ENCODE assay signal across 8 mouse cellular contexts in genomic region chr5:125150951-125151564, GRCm38 (mm10). TPM values are rescaled to one million over a fixed set of nuclear protein-coding genes. Genes with fewer than 3 reads are reported as not detected.
DNase-seq lines count a peak whose midpoint lies in the region; ATAC-seq and TF ChIP-seq lines count a peak whose summit lies in the region.

No protein-coding gene starts in this region.

- H3K4me3 ChIP-seq in hindbrain, embryonic 14.5 days (replicated peaks; ENCODE audit: low read length) = no peak overlapping the region
- H3K4me3 ChIP-seq in thymus, adult 2 months (ENCODE audit: control insufficient read depth, insufficient read depth, low read length) = no peak overlapping the region

- 17% methylated on average over 10 of the region's 10 CpGs for WGBS in hindbrain, embryonic 14.5 days
- 85% methylated on average over 10 of the region's 10 CpGs for WGBS in thymus, adult 2 months

- TF ChIP-seq POLR2A in thymus, adult 2 months (IDR thresholded peaks at IDR 0.05; ENCODE audit: control insufficient read depth, extremely low read depth, insufficient read depth, low read length, poor library complexity) = no peak

- peak; percentile 26 for ATAC-seq in hindbrain, embryonic 14.5 days (ENCODE audit: low FRiP score)
- no peak for ATAC-seq in inflammation-experienced regulatory T-cells, adult 6 months

- peak overlapping the region; percentile 16 for H3K4me2 ChIP-seq in hindbrain, embryonic 14.5 days (replicated peaks)

- peak overlapping the region; percentile 41 for H3K9ac ChIP-seq in hindbrain, embryonic 14.5 days

- H3K27me3 ChIP-seq in hindbrain, embryonic 14.5 days (ENCODE audit: control insufficient read depth, insufficient read depth, low read length) = no peaks in the 10 kb centered on the region
- no peaks in the 10 kb centered on the region for H3K27me3 ChIP-seq in thymus, adult 2 months (ENCODE audit: control insufficient read depth, insufficient read depth, low read length)

- peak overlapping the region; percentile 91 for H3K27ac ChIP-seq in hindbrain, embryonic 14.5 days
- no peak overlapping the region for H3K27ac ChIP-seq in thymus, adult 2 months (ENCODE audit: control insufficient read depth, insufficient read depth, low read length)

- intact Hi-C loops in gastrocnemius, postnatal 14 days (cut with DNase I; ENCODE audit: low total_unique reads) = no loop called here
- intact Hi-C loops in gastrocnemius, postnatal 36 days (cut with DNase I) = no loop called here

- peaks cover 87% of the 10 kb centered on the region for H3K4me1 ChIP-seq in hindbrain, embryonic 14.5 days (replicated peaks; ENCODE audit: control insufficient read depth, insufficient read depth, low read length)
- H3K4me1 ChIP-seq in thymus, adult 2 months (replicated peaks; ENCODE audit: control insufficient read depth, insufficient read depth, low read length) = peaks cover 41% of the 10 kb centered on the region

- H3K9me3 ChIP-seq in hindbrain, embryonic 14.5 days (ENCODE audit: control insufficient read depth, low read length) = no peaks in the 10 kb centered on the region

- peak; percentile 65 for DNase-seq in gastrocnemius, postnatal 14 days
- no peak for DNase-seq in gastrocnemius, postnatal 36 days
- DNase-seq in embryo, embryonic 9.5 days (ENCODE audit: extremely low spot score) = peak; percentile 77
- peak; percentile 65 for DNase-seq in hindbrain, embryonic 14.5 days (ENCODE audit: low spot score)
- DNase-seq in mesoderm, embryonic 11.5 days (ENCODE audit: low read depth, low spot score) = peak; percentile 85
- DNase-seq in thymus, adult 2 months = no peak
- no peak for DNase-seq in frontal cortex, adult 2 months (ENCODE audit: extremely low spot score in 1 of 2, low spot score in 1 of 2)

- H3K36me3 ChIP-seq in hindbrain, embryonic 14.5 days (replicated peaks; ENCODE audit: control insufficient read depth, insufficient read depth) = no peaks in the 10 kb centered on the region
- no peaks in the 10 kb centered on the region for H3K36me3 ChIP-seq in thymus, adult 2 months (ENCODE audit: control insufficient read depth, insufficient read depth, low read length)

- no peak for TF ChIP-seq CTCF in thymus, adult 2 months (IDR thresholded peaks at IDR 0.05; ENCODE audit: borderline replicate concordance, control insufficient read depth, extremely low read depth, insufficient read depth, low read length, poor library complexity)

RNA-seq across cellular contexts. Expression of gene Ncor2, which starts 28.0 kb away (rescaled TPM):
- total RNA-seq in gastrocnemius, postnatal 14 days (2021) = 10 to 100 TPM; 85.9 to 97.7 TPM
- 100 to 1,000 TPM; 102 to 112 TPM for total RNA-seq in gastrocnemius, postnatal 36 days (2021)
- polyA plus RNA-seq in hindbrain, embryonic 14.5 days (2014; fragmentation: Nextera tagmentation; extraction: Ambion mirVana) = 26.0 and 27.4 TPM in 2 replicates
- 75.8 and 98.4 TPM in 2 replicates for polyA plus RNA-seq in thymus, adult 2 months (2012; rRNA removed)
- polyA plus RNA-seq in frontal cortex, adult 2 months (2012; rRNA removed) = 115 and 145 TPM in 2 replicates
- 1 to 10 TPM; 3.9 to 6.7 (median 4.7) TPM for polyA plus RNA-seq in inflammation-experienced regulatory T-cells, adult 6 months (2017; shearing (Covaris generic))

Comparison
In these comparisons a context has a peak if more than half of its experiments do, and no peak if none do; other contexts are left out.
1. DNase-seq: peak in gastrocnemius, postnatal 14 days (single experiment), embryo, embryonic 9.5 days (single experiment), hindbrain, embryonic 14.5 days (single experiment) and mesoderm, embryonic 11.5 days (single experiment); none in gastrocnemius, postnatal 36 days (0 of 2), thymus, adult 2 months (single experiment) and frontal cortex, adult 2 months (0 of 2).